Mouse (Mus musculus): ENCODE measurements around the gene Mllt1. TPM values are rescaled to one million over a fixed set of nuclear protein-coding genes. Genes with fewer than 3 reads are reported as not detected.

Gene Mllt1
- total and polyA plus RNA-seq, 3 experiments, result 17.1 to 40.4 (median 20.3) TPM

DNA sequence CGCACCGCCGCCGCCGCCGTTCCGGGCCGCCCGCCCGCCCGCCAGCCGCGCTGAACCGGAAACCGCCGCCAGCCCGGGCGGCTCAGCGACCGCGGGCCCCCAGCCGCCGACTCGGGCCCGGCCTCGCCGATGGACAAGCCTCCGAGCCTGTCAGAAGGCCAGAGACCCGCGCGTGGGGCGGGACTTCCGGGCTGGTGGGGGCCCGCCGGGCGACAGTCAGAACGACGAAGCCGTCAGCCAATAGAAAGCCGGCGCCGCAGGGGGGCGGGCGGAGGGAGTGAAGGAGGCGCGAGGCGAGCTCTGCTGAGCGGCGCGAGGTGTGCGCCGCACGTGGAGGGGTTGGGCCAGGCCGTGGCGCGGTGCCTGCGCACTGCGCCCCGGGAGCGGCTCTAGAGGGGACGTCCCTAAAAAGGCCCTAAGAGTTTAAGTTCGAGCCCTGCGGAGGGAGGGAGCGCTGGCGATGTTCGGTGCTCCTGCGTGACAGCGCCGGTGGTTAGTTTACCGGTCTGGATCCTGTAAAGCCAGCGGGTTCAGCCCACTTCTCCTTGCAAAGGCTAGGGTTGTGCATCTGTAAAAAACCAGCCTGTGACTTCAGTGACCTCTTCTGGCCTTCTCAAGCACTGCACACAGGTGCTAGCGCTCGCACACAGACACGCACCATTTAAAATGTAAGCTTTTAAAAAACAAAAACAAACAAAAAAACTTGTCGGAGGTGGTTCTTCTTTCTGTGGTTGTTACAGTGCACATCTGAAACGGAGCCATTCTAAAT is at the start of gene Mllt1 (continued):
- peak; percentile 17; the same call in 1 of the 2 replicates for TF ChIP-seq SIN3A (IDR thresholded peaks at IDR 0.05; ENCODE audit: low read length)

DNA sequence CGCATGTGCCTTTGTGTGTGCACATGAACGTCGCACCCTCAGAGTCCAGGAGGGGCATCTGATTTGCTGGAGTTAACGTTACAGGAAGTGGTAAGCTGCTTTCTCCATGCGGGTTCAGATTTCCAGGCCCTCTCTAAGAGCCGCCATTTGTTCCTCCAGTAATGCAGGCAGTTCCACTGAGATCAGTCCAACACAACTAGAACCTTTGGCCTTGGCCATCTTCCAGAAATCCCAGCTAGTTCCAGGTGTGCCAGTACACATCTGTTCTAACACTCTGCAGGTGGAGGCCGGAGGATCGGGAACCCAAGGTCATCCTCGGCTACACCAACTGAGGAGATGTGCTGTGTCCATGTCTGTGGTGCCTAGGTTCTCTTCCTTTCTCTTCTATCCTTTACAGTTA is 49.7 kb upstream of the Mllt1 start:
- in situ Hi-C loops (cut with MboI; ENCODE audit: low pct_ligation_motif_present, low pct_unique_long_range_greater_than_20kb, low sequenced_read_pairs), result no loop called here
- no peaks in the 10 kb centered on the region for H3K27me3 ChIP-seq (replicated peaks)
- H3K4me3 ChIP-seq (replicated peaks in 1 of 3; ENCODE audit: low read depth in 2 of 3, low read length in 2 of 3, poor library complexity in 1 of 3), result no peak overlapping the region
- H3K36me3 ChIP-seq (replicated peaks in 1 of 2; ENCODE audit: control insufficient read depth in 1 of 2, insufficient read depth in 1 of 2, low read length in 1 of 2), result no peaks in the 10 kb centered on the region
- 0 out of 4 replicates have a peak, but pooled peaks cover 0 to 3% of the 10 kb centered on the region in 2 experiments for H3K4me1 ChIP-seq (ENCODE audit: control insufficient read depth in 1 of 2, insufficient read depth in 2 of 2)
- H3K27ac ChIP-seq (ENCODE audit: insufficient read depth, low read depth), result no peak overlapping the region
- H3K9ac ChIP-seq (ENCODE audit: insufficient read depth, low read depth), result no peak overlapping the region
- dilution Hi-C loops (cut with MboI; ENCODE audit: extremely low pct_ligation_motif_present, extremely low pct_unique_long_range_greater_than_20kb, low sequenced_read_pairs), result no loop called here
- no peaks in the 10 kb centered on the region for H3K9me3 ChIP-seq (replicated peaks; ENCODE audit: low read length)
- no peak for DNase-seq (ENCODE audit: extremely low read depth)
- no peak overlapping the region for H3K4me2 ChIP-seq (ENCODE audit: insufficient read depth, low read depth, poor library complexity, severe bottlenecking)
- TF ChIP-seq EP300 (IDR thresholded peaks at IDR 0.05; ENCODE audit: low read length) (no peak), E2F4 (IDR thresholded peaks at IDR 0.05; ENCODE audit: insufficient replicate concordance, low read depth, low read length) (no peak), ZKSCAN1 (IDR thresholded peaks at IDR 0.05; ENCODE audit: borderline replicate concordance, low read depth, low read length) (no peak), TCF12 (IDR thresholded peaks at IDR 0.05; ENCODE audit: low read depth, low read length) (no peak), CTCF (conservative IDR thresholded peaks at IDR 0.05 in 1 of 2, IDR thresholded peaks at IDR 0.05 in 1 of 2; ENCODE audit: low read depth in 2 of 2, low read length in 2 of 2) (no peak), MAX (IDR thresholded peaks at IDR 0.05; ENCODE audit: low read length) (no peak), ELF1 (IDR thresholded peaks at IDR 0.05; ENCODE audit: low read depth, low read length) (no peak), TBP (conservative IDR thresholded peaks at IDR 0.05; ENCODE audit: low read depth, low read length) (no peak), KAT2A (IDR thresholded peaks at IDR 0.05; ENCODE audit: insufficient replicate concordance, low read length) (no peak), IRF4 (IDR thresholded peaks at IDR 0.05; ENCODE audit: low read depth, low read length) (no peak), RCOR1 (conservative IDR thresholded peaks at IDR 0.05; ENCODE audit: low read depth, low read length) (no peak), NRF1 (IDR thresholded peaks at IDR 0.05; ENCODE audit: low read depth, low read length) (no peak), USF1 (IDR thresholded peaks at IDR 0.05; ENCODE audit: low read depth, low read length) (no peak), POLR2A (IDR thresholded peaks at IDR 0.05; ENCODE audit: low read depth, low read length) (no peak), RAD21 (IDR thresholded peaks at IDR 0.05; ENCODE audit: low read depth, low read length) (no peak), JUN (IDR thresholded peaks at IDR 0.05; ENCODE audit: insufficient read depth, low read depth, low read length) (no peak), NELFE (IDR thresholded peaks at IDR 0.05; ENCODE audit: low read depth, low read length) (no peak), USF2 (conservative IDR thresholded peaks at IDR 0.05; ENCODE audit: low read depth, low read length) (no peak), CHD2 (IDR thresholded peaks at IDR 0.05; ENCODE audit: low read length) (no peak)
- H3K79me2 ChIP-seq (replicated peaks; ENCODE audit: control insufficient read depth, extremely low read depth, insufficient read depth, poor library complexity, severe bottlenecking), result no peaks in the 10 kb centered on the region
